Mouse (Mus musculus): ENCODE measurements at regions not wholly inside any gene's neighbourhood (a gene's known extent, or its start where the extent isn't known, plus 50 kb on each side); places are given as distances from the start of the nearest gene placed in this dataset.

DNA sequence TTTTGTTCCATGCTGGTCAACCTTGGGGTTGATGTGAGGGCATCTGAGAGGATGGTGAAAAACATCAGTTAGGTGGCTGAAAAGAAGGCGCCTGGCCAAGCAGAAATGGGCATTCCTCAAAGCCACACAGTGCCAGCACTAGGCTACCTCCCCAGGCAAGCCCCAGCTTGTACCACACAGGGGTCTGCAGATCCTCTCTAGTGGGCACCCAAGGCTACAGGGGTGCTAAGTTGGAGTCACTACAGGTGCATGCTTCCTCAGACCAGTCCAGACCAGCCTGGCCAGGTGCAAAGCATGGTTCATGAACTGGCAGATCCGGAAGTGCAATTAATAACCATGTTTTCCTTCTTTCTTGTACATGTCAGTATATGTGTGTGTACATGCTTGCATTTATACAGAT, 137.1 kb downstream of the Plekhb2 start:
- Histone ChIP-seq H3K9me3 (ENCODE audit: control insufficient read depth, low read length) (no peaks in the 10 kb centered on the region), H3K4me2 (ENCODE audit: low read length) (no peak overlapping the region), H3K27me3 (replicated peaks; ENCODE audit: control insufficient read depth, insufficient read depth, low read length) (no peaks in the 10 kb centered on the region; the same call in 1 of the 2 replicates), H3K4me3 (replicated peaks; ENCODE audit: low read length) (no peak overlapping the region), H3K27ac (ENCODE audit: low read length) (no peak overlapping the region), H3K36me3 (ENCODE audit: control insufficient read depth, insufficient read depth) (no peaks in the 10 kb centered on the region), H3K9ac (replicated peaks; ENCODE audit: low read depth, low read length) (no peak overlapping the region), H3K4me1 (replicated peaks; ENCODE audit: control insufficient read depth, insufficient read depth, low read length) (0 out of 2 replicates have a peak, but pooled peaks cover 9% of the 10 kb centered on the region)
- no peak for ATAC-seq
- 81% methylated on average over 2 of the region's 2 CpGs for WGBS

DNA sequence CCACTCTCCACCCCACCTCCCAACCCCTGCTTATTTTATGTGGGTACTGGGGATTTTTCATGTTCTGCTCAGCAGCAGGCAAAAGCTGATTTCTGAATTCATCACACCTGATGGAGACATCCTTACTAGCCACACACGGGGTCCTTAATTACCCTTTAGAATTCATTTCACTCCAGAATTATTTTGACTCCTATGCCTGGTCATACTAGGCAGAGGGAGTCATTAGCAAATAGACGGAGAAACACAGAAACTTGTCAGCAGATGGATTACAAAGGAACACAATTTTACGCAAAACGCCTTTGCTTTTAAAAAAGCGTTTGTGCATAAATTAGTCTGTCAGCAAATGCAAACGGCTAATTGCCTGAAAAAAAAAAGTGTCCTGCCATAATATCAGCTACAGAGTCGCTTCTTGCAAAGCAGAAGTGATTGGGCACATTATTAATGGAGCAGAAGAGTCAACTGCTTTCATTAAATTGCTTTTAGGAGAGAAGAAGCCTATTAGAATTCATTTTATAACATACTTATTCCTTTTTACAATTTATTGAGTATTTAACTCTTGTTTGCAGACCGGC, 138.0 kb downstream of the Plekhb2 start:
- H3K36me3 ChIP-seq (ENCODE audit: control insufficient read depth, insufficient read depth): no peaks in the 10 kb centered on the region
- H3K27me3 ChIP-seq (replicated peaks; ENCODE audit: control insufficient read depth, insufficient read depth, low read length): no peaks in the 10 kb centered on the region; the same call in 1 of the 2 replicates
- H3K4me1 ChIP-seq (replicated peaks; ENCODE audit: control insufficient read depth, insufficient read depth, low read length): 0 out of 2 replicates have a peak, but pooled peaks cover 9% of the 10 kb centered on the region
- WGBS: 17% methylated on average over 8 of the region's 8 CpGs
- ATAC-seq: peak; percentile 70
- H3K27ac ChIP-seq (ENCODE audit: low read length): peak overlapping the region; percentile 23; the same call in 1 of the 2 replicates
- peak overlapping the region; percentile 3 for H3K4me2 ChIP-seq (ENCODE audit: low read length)
- H3K4me3 ChIP-seq (replicated peaks; ENCODE audit: low read length): no peak overlapping the region
- H3K9ac ChIP-seq (replicated peaks; ENCODE audit: low read depth, low read length): no peak overlapping the region
- H3K9me3 ChIP-seq (ENCODE audit: control insufficient read depth, low read length): no peaks in the 10 kb centered on the region

DNA sequence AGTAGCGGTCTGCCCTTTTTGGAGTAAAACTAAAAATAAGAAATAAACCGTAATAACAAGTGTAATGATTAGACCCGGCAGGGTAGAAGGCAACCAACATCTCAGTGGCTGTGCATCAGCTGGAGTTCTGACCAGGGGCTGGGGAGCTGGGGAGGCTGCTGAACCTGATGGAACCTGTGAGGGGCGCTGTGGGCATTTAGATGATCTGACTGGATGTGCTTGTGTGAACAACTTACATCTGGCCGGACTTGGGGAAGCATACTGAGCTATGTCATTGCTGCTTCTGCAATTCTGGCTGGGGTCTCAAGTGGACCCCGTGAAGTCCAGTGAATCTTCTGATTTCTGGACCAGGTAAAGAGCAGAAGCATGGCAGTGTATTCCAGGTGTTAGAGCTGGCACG, 138.4 kb downstream of the Plekhb2 start:
- Histone ChIP-seq H3K4me2 (ENCODE audit: low read length) (no peak overlapping the region), H3K4me3 (replicated peaks; ENCODE audit: low read length) (no peak overlapping the region), H3K36me3 (ENCODE audit: control insufficient read depth, insufficient read depth) (no peaks in the 10 kb centered on the region), H3K4me1 (replicated peaks; ENCODE audit: control insufficient read depth, insufficient read depth, low read length) (0 out of 2 replicates have a peak, but pooled peaks cover 9% of the 10 kb centered on the region), H3K27me3 (replicated peaks; ENCODE audit: control insufficient read depth, insufficient read depth, low read length) (no peaks in the 10 kb centered on the region; the same call in 1 of the 2 replicates), H3K27ac (ENCODE audit: low read length) (no peak overlapping the region), H3K9me3 (ENCODE audit: control insufficient read depth, low read length) (no peaks in the 10 kb centered on the region), H3K9ac (replicated peaks; ENCODE audit: low read depth, low read length) (no peak overlapping the region)
- ATAC-seq: peak; percentile 41; the same call in 1 of the 2 replicates
- 66% methylated on average over 7 of the region's 7 CpGs for WGBS

DNA sequence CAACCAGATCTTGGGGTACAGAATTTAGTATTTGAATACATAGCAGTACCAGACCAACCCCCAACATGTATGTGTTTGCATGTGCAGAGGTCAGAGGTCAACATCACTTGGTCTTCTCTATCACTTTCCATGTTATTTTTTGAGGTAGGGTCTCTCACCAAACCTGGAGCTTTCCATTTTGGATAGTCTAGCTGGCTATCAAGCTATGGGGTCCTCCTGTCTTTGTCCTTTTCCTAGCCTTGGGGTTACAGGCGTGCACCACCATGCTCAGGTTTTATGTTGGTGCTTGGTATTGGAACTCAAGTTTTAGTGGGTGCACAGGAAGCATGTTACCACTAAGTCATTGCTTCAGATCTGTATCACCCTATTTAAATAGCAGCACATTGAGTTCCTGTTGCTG, 151.0 kb downstream of the Plekhb2 start:
- no peaks in the 10 kb centered on the region for H3K9me3 ChIP-seq (ENCODE audit: control insufficient read depth, low read length)
- no peaks in the 10 kb centered on the region for H3K27me3 ChIP-seq (replicated peaks; ENCODE audit: control insufficient read depth, insufficient read depth, low read length)
- H3K9ac ChIP-seq (replicated peaks; ENCODE audit: low read depth, low read length): no peak overlapping the region
- H3K36me3 ChIP-seq (ENCODE audit: control insufficient read depth, insufficient read depth): no peaks in the 10 kb centered on the region
- no peaks in the 10 kb centered on the region for H3K4me1 ChIP-seq (replicated peaks; ENCODE audit: control insufficient read depth, insufficient read depth, low read length)
- no peak overlapping the region for H3K27ac ChIP-seq (ENCODE audit: low read length)
- WGBS: 78% methylated on average over 1 of the region's 1 CpGs
- H3K4me2 ChIP-seq (ENCODE audit: low read length): no peak overlapping the region
- no peak for ATAC-seq
- no peak overlapping the region for H3K4me3 ChIP-seq (replicated peaks; ENCODE audit: low read length)

DNA sequence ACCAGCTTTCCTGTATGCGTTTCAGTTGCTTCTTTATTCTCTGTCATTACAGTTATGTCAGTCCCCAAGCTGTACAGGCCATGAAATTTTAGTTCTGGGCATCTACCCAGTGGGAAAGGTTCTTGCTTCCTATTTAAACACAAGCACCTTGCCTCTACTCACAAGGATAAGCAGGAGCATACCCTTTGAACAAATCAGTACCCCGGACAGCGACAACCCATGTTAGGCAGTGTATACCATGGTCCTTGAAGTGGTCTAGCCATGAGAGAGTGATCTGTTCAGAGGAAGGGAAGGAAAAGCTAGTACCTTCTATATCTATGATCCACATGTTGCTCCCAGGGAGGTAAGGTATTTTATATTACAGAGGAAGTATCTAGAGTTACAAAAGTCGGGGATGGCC, 167.7 kb downstream of the Plekhb2 start:
- Histone ChIP-seq H3K4me1 (replicated peaks; ENCODE audit: control insufficient read depth, insufficient read depth, low read length) (no peaks in the 10 kb centered on the region), H3K4me3 (replicated peaks; ENCODE audit: low read length) (no peak overlapping the region), H3K27ac (ENCODE audit: low read length) (no peak overlapping the region), H3K4me2 (ENCODE audit: low read length) (no peak overlapping the region), H3K36me3 (ENCODE audit: control insufficient read depth, insufficient read depth) (no peaks in the 10 kb centered on the region), H3K9ac (replicated peaks; ENCODE audit: low read depth, low read length) (no peak overlapping the region), H3K27me3 (replicated peaks; ENCODE audit: control insufficient read depth, insufficient read depth, low read length) (no peaks in the 10 kb centered on the region), H3K9me3 (ENCODE audit: control insufficient read depth, low read length) (no peaks in the 10 kb centered on the region)
- 77% methylated on average over 4 of the region's 4 CpGs for WGBS
- no peak for ATAC-seq

DNA sequence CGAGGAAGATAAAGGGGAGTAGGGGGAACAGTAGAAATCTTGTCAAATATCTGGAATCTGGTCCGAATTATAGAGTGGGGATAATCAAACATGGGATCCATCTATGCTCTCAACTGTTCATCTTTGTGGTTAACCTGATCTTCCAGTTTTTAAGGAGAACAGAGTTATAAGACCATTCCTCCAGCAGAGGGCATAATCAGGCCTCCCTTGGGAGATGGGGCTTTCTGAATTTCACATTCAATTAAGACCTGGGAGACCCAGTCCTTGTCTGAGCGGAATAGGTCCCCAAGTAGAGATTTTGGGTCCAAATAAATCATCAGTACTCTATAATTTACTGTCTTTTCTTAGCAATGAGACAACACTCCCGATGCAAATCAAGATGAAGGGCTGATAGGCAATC, 182.8 kb downstream of the Plekhb2 start:
- no peaks in the 10 kb centered on the region for H3K9me3 ChIP-seq (ENCODE audit: control insufficient read depth, low read length)
- no peak for ATAC-seq
- no peak overlapping the region for H3K27ac ChIP-seq (ENCODE audit: low read length)
- H3K4me1 ChIP-seq (replicated peaks; ENCODE audit: control insufficient read depth, insufficient read depth, low read length): no peaks in the 10 kb centered on the region
- H3K4me3 ChIP-seq (replicated peaks; ENCODE audit: low read length): no peak overlapping the region
- no peaks in the 10 kb centered on the region for H3K36me3 ChIP-seq (ENCODE audit: control insufficient read depth, insufficient read depth)
- 65% methylated on average over 4 of the region's 4 CpGs for WGBS
- H3K4me2 ChIP-seq (ENCODE audit: low read length): no peak overlapping the region
- H3K27me3 ChIP-seq (replicated peaks; ENCODE audit: control insufficient read depth, insufficient read depth, low read length): no peaks in the 10 kb centered on the region
- no peak overlapping the region for H3K9ac ChIP-seq (replicated peaks; ENCODE audit: low read depth, low read length)

DNA sequence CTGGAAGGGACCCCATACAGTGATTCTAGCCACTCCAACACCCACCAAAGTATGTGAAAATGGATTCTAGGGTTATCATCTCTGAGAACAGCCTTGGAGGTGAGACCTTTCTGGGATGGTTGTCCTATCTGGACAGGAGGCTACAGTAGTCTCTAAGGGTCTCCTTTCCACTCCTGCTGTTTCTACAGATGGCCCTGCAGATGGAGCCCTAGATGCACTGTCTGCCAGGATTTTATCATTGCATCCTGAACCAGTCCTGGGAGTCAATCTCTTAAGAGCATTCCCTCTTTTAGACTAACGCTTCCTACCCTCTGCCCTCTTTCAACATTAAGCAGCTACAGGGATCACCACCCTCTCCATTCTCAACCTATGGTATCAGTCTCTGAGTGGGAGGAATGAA, 223.0 kb downstream of the Plekhb2 start:
- no peak overlapping the region for H3K4me2 ChIP-seq (ENCODE audit: low read length)
- H3K4me1 ChIP-seq (replicated peaks; ENCODE audit: control insufficient read depth, insufficient read depth, low read length): no peaks in the 10 kb centered on the region
- H3K36me3 ChIP-seq (ENCODE audit: control insufficient read depth, insufficient read depth): no peaks in the 10 kb centered on the region
- WGBS: 78% methylated on average over 1 of the region's 1 CpGs
- no peak overlapping the region for H3K9ac ChIP-seq (replicated peaks; ENCODE audit: low read depth, low read length)
- no peaks in the 10 kb centered on the region for H3K9me3 ChIP-seq (ENCODE audit: control insufficient read depth, low read length)
- no peak for ATAC-seq
- H3K27ac ChIP-seq (ENCODE audit: low read length): no peak overlapping the region
- H3K27me3 ChIP-seq (replicated peaks; ENCODE audit: control insufficient read depth, insufficient read depth, low read length): no peaks in the 10 kb centered on the region
- H3K4me3 ChIP-seq (replicated peaks; ENCODE audit: low read length): no peak overlapping the region

DNA sequence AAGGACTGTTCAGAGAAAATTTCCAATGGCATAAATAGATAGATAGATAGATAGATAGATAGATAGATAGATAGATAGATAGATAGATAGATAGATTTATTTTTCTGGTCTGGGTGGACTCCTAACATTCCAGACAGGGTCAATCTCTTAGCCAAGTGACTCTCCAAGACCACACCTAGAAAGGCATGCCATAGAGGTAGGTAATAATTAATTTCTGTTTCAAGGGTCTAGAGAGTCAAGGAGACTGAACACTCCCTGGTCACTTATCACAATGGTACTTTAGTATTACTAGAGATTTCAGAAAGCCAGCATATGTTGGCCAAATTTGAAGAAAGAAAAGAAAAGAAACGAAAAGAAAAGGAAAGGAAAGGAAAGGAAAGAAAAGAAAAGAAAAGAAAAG, 245.1 kb downstream of the Plekhb2 start:
- no peaks in the 10 kb centered on the region for H3K9me3 ChIP-seq (ENCODE audit: control insufficient read depth, low read length)
- H3K27ac ChIP-seq (ENCODE audit: low read length): no peak overlapping the region
- no peaks in the 10 kb centered on the region for H3K36me3 ChIP-seq (ENCODE audit: control insufficient read depth, insufficient read depth)
- no peak overlapping the region for H3K9ac ChIP-seq (replicated peaks; ENCODE audit: low read depth, low read length)
- ATAC-seq: no peak
- 47% methylated on average over 1 of the region's 1 CpGs for WGBS
- no peak overlapping the region for H3K4me2 ChIP-seq (ENCODE audit: low read length)
- no peaks in the 10 kb centered on the region for H3K27me3 ChIP-seq (replicated peaks; ENCODE audit: control insufficient read depth, insufficient read depth, low read length)
- no peaks in the 10 kb centered on the region for H3K4me1 ChIP-seq (replicated peaks; ENCODE audit: control insufficient read depth, insufficient read depth, low read length)
- no peak overlapping the region for H3K4me3 ChIP-seq (replicated peaks; ENCODE audit: low read length)

DNA sequence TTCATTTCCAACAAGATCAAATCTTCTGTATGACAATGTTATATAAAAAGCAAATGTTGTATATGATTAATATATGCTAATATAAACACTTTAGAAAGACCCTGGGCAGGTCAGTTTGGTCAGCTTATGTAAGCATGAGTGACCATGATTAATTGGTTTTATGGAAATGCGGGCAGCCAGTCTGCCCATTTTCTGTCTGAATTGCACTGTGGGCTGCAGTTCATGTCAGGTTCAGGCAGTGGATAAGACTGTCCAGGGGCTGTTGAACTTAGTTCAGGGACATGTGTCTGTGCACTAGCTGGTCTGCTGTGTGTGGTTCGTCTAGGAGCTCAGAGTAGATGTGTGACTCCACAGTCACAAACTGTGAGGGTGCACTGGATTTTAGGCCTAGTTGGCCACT, 246.0 kb downstream of the Plekhb2 start:
- Histone ChIP-seq H3K4me2 (ENCODE audit: low read length) (no peak overlapping the region), H3K9me3 (ENCODE audit: control insufficient read depth, low read length) (no peaks in the 10 kb centered on the region), H3K4me3 (replicated peaks; ENCODE audit: low read length) (no peak overlapping the region), H3K9ac (replicated peaks; ENCODE audit: low read depth, low read length) (no peak overlapping the region), H3K27ac (ENCODE audit: low read length) (no peak overlapping the region), H3K36me3 (ENCODE audit: control insufficient read depth, insufficient read depth) (no peaks in the 10 kb centered on the region), H3K4me1 (replicated peaks; ENCODE audit: control insufficient read depth, insufficient read depth, low read length) (no peaks in the 10 kb centered on the region), H3K27me3 (replicated peaks; ENCODE audit: control insufficient read depth, insufficient read depth, low read length) (no peaks in the 10 kb centered on the region)
- ATAC-seq: no peak
- WGBS: 36% methylated on average over 2 of the region's 2 CpGs

DNA sequence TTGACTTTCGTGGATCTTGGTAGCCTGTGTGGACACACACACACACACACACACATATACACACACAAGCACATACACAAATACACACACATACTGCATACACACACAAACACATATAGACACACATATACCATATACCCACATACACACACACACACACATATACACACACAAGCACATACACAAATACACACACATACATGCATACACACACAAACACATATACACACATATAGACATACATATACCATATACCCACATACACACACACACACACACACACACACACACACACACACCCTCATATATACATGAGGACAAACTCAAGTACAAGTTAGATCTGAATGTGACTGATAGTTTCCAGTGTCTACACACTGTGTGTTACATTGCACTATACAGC, 256.9 kb downstream of the Plekhb2 start:
- no peaks in the 10 kb centered on the region for H3K36me3 ChIP-seq (ENCODE audit: control insufficient read depth, insufficient read depth)
- H3K27ac ChIP-seq (ENCODE audit: low read length): no peak overlapping the region
- no peaks in the 10 kb centered on the region for H3K27me3 ChIP-seq (replicated peaks; ENCODE audit: control insufficient read depth, insufficient read depth, low read length)
- H3K9ac ChIP-seq (replicated peaks; ENCODE audit: low read depth, low read length): no peak overlapping the region
- no peak for ATAC-seq
- no peak overlapping the region for H3K4me3 ChIP-seq (replicated peaks; ENCODE audit: low read length)
- WGBS: 93% methylated on average over 1 of the region's 1 CpGs
- H3K4me2 ChIP-seq (ENCODE audit: low read length): no peak overlapping the region
- H3K9me3 ChIP-seq (ENCODE audit: control insufficient read depth, low read length): no peaks in the 10 kb centered on the region
- H3K4me1 ChIP-seq (replicated peaks; ENCODE audit: control insufficient read depth, insufficient read depth, low read length): no peaks in the 10 kb centered on the region

All from forebrain, embryonic 16.5 days (tissue).